Mouse (Mus musculus): ENCODE results near the gene Twsg1. TPM values are rescaled to one million over a fixed set of nuclear protein-coding genes. Genes with fewer than 3 reads are reported as not detected.

The Twsg1 gene
- polyA plus RNA-seq, 2 experiments, result 8.1 to 16.1 TPM

GRCm38 (mm10) chr17:65945420-65945819, 5.6 kb downstream of the Twsg1 start:
- no peak overlapping the region for H3K4me3 ChIP-seq (ENCODE audit: insufficient read depth in 1 of 2, low read depth in 2 of 2, low read length in 2 of 2)
- H3K27me3 ChIP-seq (ENCODE audit: control insufficient read depth, insufficient read depth, low read length), result no peaks in the 10 kb centered on the region
- H3K4me2 ChIP-seq (ENCODE audit: low read depth), result no peak overlapping the region
- 50% methylated on average over 2 of the region's 2 CpGs for WGBS (ENCODE audit: insufficient replicate concordance)
- H3K9me3 ChIP-seq (ENCODE audit: control insufficient read depth, low read length), result no peaks in the 10 kb centered on the region
- no peaks in the 10 kb centered on the region for H3K36me3 ChIP-seq (replicated peaks; ENCODE audit: control insufficient read depth, insufficient read depth, low read depth)
- no peak for TF ChIP-seq CTCF (IDR thresholded peaks at IDR 0.05; ENCODE audit: low read depth)
- no peak for TF ChIP-seq EP300 (IDR thresholded peaks at IDR 0.05; ENCODE audit: low read depth)
- DNase-seq (ENCODE audit: low read depth in 3 of 3, low spot score in 3 of 3), result no peak
- no peak overlapping the region for H3K27ac ChIP-seq
- no peak for ATAC-seq (ENCODE audit: insufficient read depth)
- no peak overlapping the region for H3K9ac ChIP-seq (replicated peaks)
- peaks cover 5 to 8% of the 10 kb centered on the region in 2 experiments; a peak in 3 of 4 replicates for H3K4me1 ChIP-seq (replicated peaks; ENCODE audit: control insufficient read depth in 2 of 2, insufficient read depth in 2 of 2, low read length in 1 of 2)

- H3K27me3 ChIP-seq (ENCODE audit: control insufficient read depth, insufficient read depth, low read length), result no peaks in the 10 kb centered on the region
- DNase-seq (ENCODE audit: low read depth in 3 of 3, low spot score in 3 of 3) (no peak), ATAC-seq (ENCODE audit: insufficient read depth) (no peak)
- 74% methylated on average over 4 of the region's 4 CpGs for WGBS (ENCODE audit: insufficient replicate concordance)
- no peak overlapping the region for H3K27ac ChIP-seq
- no peaks in the 10 kb centered on the region for H3K36me3 ChIP-seq (replicated peaks; ENCODE audit: control insufficient read depth, insufficient read depth, low read depth)
- H3K4me2 ChIP-seq (ENCODE audit: low read depth), result no peak overlapping the region
- TF ChIP-seq CTCF (IDR thresholded peaks at IDR 0.05; ENCODE audit: low read depth) (no peak), EP300 (IDR thresholded peaks at IDR 0.05; ENCODE audit: low read depth) (no peak)
- no peak overlapping the region for H3K4me3 ChIP-seq (ENCODE audit: insufficient read depth in 1 of 2, low read depth in 2 of 2, low read length in 2 of 2)
- no peak overlapping the region for H3K9ac ChIP-seq (replicated peaks)
- H3K9me3 ChIP-seq (ENCODE audit: control insufficient read depth, low read length), result no peaks in the 10 kb centered on the region
- peaks cover 0 to 6% of the 10 kb centered on the region in 2 experiments; a peak in 1 of 4 replicates for H3K4me1 ChIP-seq (replicated peaks; ENCODE audit: control insufficient read depth in 2 of 2, insufficient read depth in 2 of 2, low read length in 1 of 2)
Measured at GRCm38 (mm10) chr17:65942394-65942793, 8.6 kb downstream of the Twsg1 start.

GRCm38 (mm10) chr17:65941275-65941674, 9.8 kb downstream of the Twsg1 start:
- Histone ChIP-seq H3K36me3 (replicated peaks; ENCODE audit: control insufficient read depth, insufficient read depth, low read depth) (no peaks in the 10 kb centered on the region; the same call in 1 of the 2 replicates), H3K4me3 (ENCODE audit: insufficient read depth in 1 of 2, low read depth in 2 of 2, low read length in 2 of 2) (no peak overlapping the region), H3K4me2 (ENCODE audit: low read depth) (no peak overlapping the region), H3K9ac (replicated peaks) (no peak overlapping the region), H3K27me3 (ENCODE audit: control insufficient read depth, insufficient read depth, low read length) (no peaks in the 10 kb centered on the region), H3K4me1 (replicated peaks; ENCODE audit: control insufficient read depth in 2 of 2, insufficient read depth in 2 of 2, low read length in 1 of 2) (peaks cover 0 to 6% of the 10 kb centered on the region in 2 experiments; a peak in 1 of 4 replicates), H3K9me3 (ENCODE audit: control insufficient read depth, low read length) (no peaks in the 10 kb centered on the region), H3K27ac (no peak overlapping the region)
- TF ChIP-seq CTCF (IDR thresholded peaks at IDR 0.05; ENCODE audit: low read depth) (no peak), EP300 (IDR thresholded peaks at IDR 0.05; ENCODE audit: low read depth) (no peak)
- no peak for DNase-seq (ENCODE audit: low read depth in 3 of 3, low spot score in 3 of 3)
- WGBS (ENCODE audit: insufficient replicate concordance), result 69% methylated on average over 6 of the region's 6 CpGs
- ATAC-seq (ENCODE audit: insufficient read depth), result no peak

- Histone ChIP-seq H3K4me1 (replicated peaks; ENCODE audit: control insufficient read depth in 2 of 2, insufficient read depth in 2 of 2, low read length in 1 of 2) (peaks cover 0 to 6% of the 10 kb centered on the region in 2 experiments; a peak in 1 of 4 replicates), H3K4me2 (ENCODE audit: low read depth) (peak overlapping the region; percentile 24; the same call in 1 of the 2 replicates), H3K36me3 (replicated peaks; ENCODE audit: control insufficient read depth, insufficient read depth, low read depth) (no peaks in the 10 kb centered on the region; the same call in 1 of the 2 replicates), H3K27ac (no peak overlapping the region), H3K9ac (replicated peaks) (no peak overlapping the region), H3K27me3 (ENCODE audit: control insufficient read depth, insufficient read depth, low read length) (no peaks in the 10 kb centered on the region), H3K4me3 (ENCODE audit: insufficient read depth in 1 of 2, low read depth in 2 of 2, low read length in 2 of 2) (no peak overlapping the region), H3K9me3 (ENCODE audit: control insufficient read depth, low read length) (no peaks in the 10 kb centered on the region)
- whole genome bisulfite sequencing (ENCODE audit: insufficient replicate concordance), result 76% methylated on average over 12 of the region's 12 CpGs
- no peak for TF ChIP-seq CTCF (IDR thresholded peaks at IDR 0.05; ENCODE audit: low read depth)
- no peak for TF ChIP-seq EP300 (IDR thresholded peaks at IDR 0.05; ENCODE audit: low read depth)
- ATAC-seq (ENCODE audit: insufficient read depth) (no peak), DNase-seq (ENCODE audit: low read depth in 3 of 3, low spot score in 3 of 3) (no peak)
Measured at GRCm38 (mm10) chr17:65940221-65940620, 10.8 kb downstream of the Twsg1 start.

GRCm38 (mm10) chr17:65939461-65940192, 11.4 kb downstream of the Twsg1 start:
- Histone ChIP-seq H3K9me3 (ENCODE audit: control insufficient read depth, low read length) (no peaks in the 10 kb centered on the region), H3K4me2 (ENCODE audit: low read depth) (peak overlapping the region; percentile 24; the same call in 1 of the 2 replicates), H3K27me3 (ENCODE audit: control insufficient read depth, insufficient read depth, low read length) (no peaks in the 10 kb centered on the region), H3K9ac (replicated peaks) (no peak overlapping the region), H3K27ac (no peak overlapping the region), H3K36me3 (replicated peaks; ENCODE audit: control insufficient read depth, insufficient read depth, low read depth) (no peaks in the 10 kb centered on the region; the same call in 1 of the 2 replicates), H3K4me3 (ENCODE audit: insufficient read depth in 1 of 2, low read depth in 2 of 2, low read length in 2 of 2) (no peak overlapping the region), H3K4me1 (replicated peaks; ENCODE audit: control insufficient read depth in 2 of 2, insufficient read depth in 2 of 2, low read length in 1 of 2) (peaks cover 0 to 6% of the 10 kb centered on the region in 2 experiments; a peak in 1 of 4 replicates)
- TF ChIP-seq CTCF (IDR thresholded peaks at IDR 0.05; ENCODE audit: low read depth) (no peak), EP300 (IDR thresholded peaks at IDR 0.05; ENCODE audit: low read depth) (no peak)
- WGBS (ENCODE audit: insufficient replicate concordance), result 64% methylated on average over 14 of the region's 14 CpGs
- DNase-seq (ENCODE audit: low read depth in 3 of 3, low spot score in 3 of 3) (no peak), ATAC-seq (ENCODE audit: insufficient read depth) (no peak; the same call in 1 of the 2 replicates)

Measured in liver, embryonic 14.5 days (tissue).